Mouse (Mus musculus) CD4-positive, CD25-positive, alpha-beta regulatory T cell, adult 2 months (primary cell): ENCODE data around the gene Defb46.

Experiments used
- DNase-seq: peaks from one replicate; pipeline ENCODE4 v3.0.0-alpha.2; 2012; ENCODE audit warnings: low read depth, low spot score

Defb46 gene

DNA sequence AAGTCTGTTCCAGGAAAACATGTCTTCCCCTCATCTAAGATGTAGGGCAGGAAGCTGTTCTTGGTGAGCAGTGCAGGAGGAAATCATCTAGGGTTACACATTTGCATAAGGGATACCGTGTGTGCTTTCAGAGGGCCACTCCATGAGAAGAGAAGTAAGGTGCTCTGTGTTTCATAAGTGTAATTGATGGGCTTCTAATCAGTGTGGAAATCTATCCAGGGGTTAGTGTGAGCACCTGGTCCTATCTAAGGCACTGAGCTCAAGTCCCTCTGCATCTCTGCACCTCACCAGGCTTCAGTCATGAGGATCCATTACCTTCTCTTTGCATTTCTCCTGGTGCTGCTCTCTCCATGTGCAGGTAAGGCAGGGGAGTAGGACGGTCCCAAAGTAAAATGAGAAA is at the start of gene Defb46:
Defb46 (plus strand) TSS at position 301 of the 400 bp plus-strand sequence.
- DNase-seq = no peak

- peak; percentile 8 for DNase-seq
Observed at GRCm38 (mm10) chr8:19225161-19225560, 14.6 kb upstream of the Defb46 start, which contains the start of gene Defb6. TSS of gene Defb6 (plus strand) at chr8:19225478.

DNA sequence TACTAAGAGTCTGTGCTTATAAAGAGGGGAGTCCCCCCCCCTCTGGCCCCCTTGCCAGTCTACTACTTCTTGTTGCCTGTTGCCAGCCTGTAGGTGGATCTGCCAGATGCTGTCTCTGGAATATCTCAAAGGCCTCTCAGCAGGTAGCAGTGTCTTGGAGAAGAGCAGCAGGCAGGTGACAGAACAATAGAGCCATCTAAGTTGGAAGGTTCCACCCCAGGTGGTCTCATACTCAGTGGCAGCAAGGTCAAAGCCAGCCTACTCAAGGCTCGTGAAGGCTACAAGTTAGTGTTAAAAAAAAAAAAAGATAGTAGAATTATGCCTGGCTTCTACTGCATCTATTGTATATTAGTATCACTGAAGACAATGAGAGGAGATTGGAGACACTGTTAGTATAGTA is 1.6 kb upstream of the Defb46 start:
- DNase-seq = no peak

- DNase-seq = no peak
Observed at GRCm38 (mm10) chr8:19247280-19247679, 7.6 kb downstream of the Defb46 start, which contains the start of gene Defb5. TSS of gene Defb5 (plus strand) at chr8:19247580.

DNA sequence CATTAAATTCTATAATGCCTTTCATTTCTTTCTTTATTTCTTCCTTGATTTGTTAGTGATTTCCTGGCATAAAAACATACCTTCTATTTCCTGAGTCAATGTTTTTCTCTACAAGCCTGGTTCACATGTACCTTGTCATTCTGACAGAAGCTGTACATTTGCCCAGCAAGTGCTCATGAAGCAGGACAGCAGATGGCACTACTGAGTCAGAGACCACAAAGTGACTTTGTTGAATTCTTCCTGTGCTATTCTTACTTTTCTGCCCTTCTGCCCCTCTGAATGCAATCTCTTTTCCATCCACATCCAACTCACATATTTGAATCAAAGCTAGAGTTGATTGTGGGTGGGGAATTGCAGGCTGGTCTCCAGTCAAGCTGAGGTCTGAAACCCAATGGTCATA is 18.4 kb downstream of the Defb46 start:
- DNase-seq = no peak

- DNase-seq = no peak
Observed at GRCm38 (mm10) chr8:19259667-19260066, 20.0 kb downstream of the Defb46 start.
